Mouse (Mus musculus): ENCODE results near the gene Gpc6. TPM values are rescaled to one million over a fixed set of nuclear protein-coding genes. Genes with fewer than 3 reads are reported as not detected.

The Gpc6 gene
- polyA plus RNA-seq, 1 experiment from 2014 or later = 57.9 TPM

DNA sequence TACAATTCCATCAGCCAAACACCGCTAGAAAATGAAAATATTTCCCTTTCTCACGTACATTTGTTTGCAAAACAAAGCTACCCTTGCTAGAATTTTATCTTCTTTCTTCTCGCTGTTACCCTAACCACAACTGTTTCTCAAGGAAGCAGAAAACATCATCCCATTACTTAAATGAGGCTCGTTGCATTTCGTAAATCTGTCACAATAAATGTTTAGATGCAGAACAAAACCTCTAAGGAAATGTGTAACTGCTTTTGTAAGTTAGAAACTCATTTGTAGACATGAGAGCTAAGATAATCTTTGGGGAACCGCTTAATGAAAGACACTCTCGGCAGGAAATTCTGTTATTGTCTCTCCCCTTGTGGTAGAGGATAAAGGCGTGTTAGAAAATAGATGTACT is 1088.1 kb downstream of the Gpc6 start:
- WGBS = 86% methylated on average over 8 of the region's 8 CpGs
- Histone ChIP-seq H3K27ac (ENCODE audit: low read depth) (no peak overlapping the region), H3K4me2 (ENCODE audit: low read length) (no peak overlapping the region), H3K4me3 (ENCODE audit: low read depth, low read length) (no peak overlapping the region), H3K27me3 (replicated peaks; ENCODE audit: control insufficient read depth, insufficient read depth, low read length) (no peaks in the 10 kb centered on the region), H3K4me1 (replicated peaks; ENCODE audit: control insufficient read depth, insufficient read depth, low read length) (no peaks in the 10 kb centered on the region), H3K36me3 (ENCODE audit: control insufficient read depth, insufficient read depth, low read length) (no peaks in the 10 kb centered on the region), H3K9me3 (ENCODE audit: control insufficient read depth, low read length) (no peaks in the 10 kb centered on the region), H3K9ac (ENCODE audit: low read length) (no peak overlapping the region)
- ATAC-seq (replicated peaks; ENCODE audit: low FRiP score, low TSS enrichment, low read depth) (no peak), DNase-seq (ENCODE audit: low spot score) (no peak)

DNA sequence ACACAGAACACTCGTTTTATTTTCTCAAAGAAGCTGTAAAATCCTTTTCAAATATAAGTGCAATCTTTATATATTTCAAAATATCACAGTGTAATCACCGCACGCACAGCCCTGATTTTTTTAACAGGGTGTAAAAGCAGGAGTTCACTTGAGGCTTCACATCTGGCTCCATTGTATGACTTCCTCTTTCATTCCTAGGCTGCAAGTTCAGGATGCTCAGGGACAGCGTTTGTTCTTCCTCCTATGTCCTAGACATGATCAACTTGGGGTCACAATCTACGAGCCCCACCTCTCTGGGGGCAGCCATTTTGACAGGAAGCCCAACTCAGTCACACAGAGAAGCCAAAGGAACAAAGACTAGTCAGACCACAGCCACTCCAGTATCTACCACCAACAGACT is 1094.2 kb downstream of the Gpc6 start:
- no peak overlapping the region for H3K27ac ChIP-seq (ENCODE audit: low read depth)
- no peaks in the 10 kb centered on the region for H3K27me3 ChIP-seq (replicated peaks; ENCODE audit: control insufficient read depth, insufficient read depth, low read length)
- H3K36me3 ChIP-seq (ENCODE audit: control insufficient read depth, insufficient read depth, low read length) = no peaks in the 10 kb centered on the region
- H3K4me1 ChIP-seq (replicated peaks; ENCODE audit: control insufficient read depth, insufficient read depth, low read length) = no peaks in the 10 kb centered on the region
- no peak for ATAC-seq (replicated peaks; ENCODE audit: low FRiP score, low TSS enrichment, low read depth)
- H3K9ac ChIP-seq (ENCODE audit: low read length) = no peak overlapping the region
- no peak overlapping the region for H3K4me2 ChIP-seq (ENCODE audit: low read length)
- DNase-seq (ENCODE audit: low spot score) = no peak
- H3K9me3 ChIP-seq (ENCODE audit: control insufficient read depth, low read length) = no peaks in the 10 kb centered on the region
- H3K4me3 ChIP-seq (ENCODE audit: low read depth, low read length) = no peak overlapping the region
- 60% methylated on average over 5 of the region's 5 CpGs for WGBS

DNA sequence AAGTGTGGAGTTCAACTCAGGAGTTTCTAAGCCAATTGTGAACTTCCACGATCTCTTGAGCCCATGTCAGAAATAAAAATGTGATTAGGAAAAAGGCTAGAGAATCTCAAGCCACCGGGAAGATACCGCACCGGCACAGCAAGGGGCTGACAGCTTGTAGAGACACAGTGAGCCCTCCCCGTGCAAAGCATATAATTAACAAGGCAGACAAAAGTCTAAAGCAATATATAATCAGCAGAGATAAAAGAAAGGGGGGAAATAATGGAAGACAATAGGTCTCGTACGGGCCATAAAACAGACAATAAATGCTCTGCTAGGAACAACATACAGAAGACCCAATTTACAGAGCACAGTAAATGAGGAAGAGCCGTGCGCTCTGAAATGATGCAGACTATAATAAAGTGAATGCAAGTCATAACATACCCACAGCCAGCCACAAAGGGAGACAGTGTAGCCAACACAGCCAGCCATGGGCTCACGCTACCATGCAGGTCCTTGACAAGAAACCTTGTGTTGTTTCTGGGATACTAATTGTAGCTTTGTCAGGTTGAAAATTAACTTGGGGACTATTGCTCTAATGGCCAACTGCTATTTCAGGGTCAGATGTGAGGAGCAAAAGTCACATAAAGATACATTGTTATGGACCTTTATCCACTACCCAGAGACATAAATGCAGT is 1096.9 kb downstream of the Gpc6 start:
- ATAC-seq (replicated peaks; ENCODE audit: low FRiP score, low TSS enrichment, low read depth) (no peak), DNase-seq (ENCODE audit: low spot score) (no peak)
- Histone ChIP-seq H3K36me3 (ENCODE audit: control insufficient read depth, insufficient read depth, low read length) (no peaks in the 10 kb centered on the region), H3K4me3 (ENCODE audit: low read depth, low read length) (no peak overlapping the region), H3K9ac (ENCODE audit: low read length) (no peak overlapping the region), H3K27me3 (replicated peaks; ENCODE audit: control insufficient read depth, insufficient read depth, low read length) (no peaks in the 10 kb centered on the region), H3K9me3 (ENCODE audit: control insufficient read depth, low read length) (no peaks in the 10 kb centered on the region), H3K4me1 (replicated peaks; ENCODE audit: control insufficient read depth, insufficient read depth, low read length) (no peaks in the 10 kb centered on the region), H3K27ac (ENCODE audit: low read depth) (no peak overlapping the region), H3K4me2 (ENCODE audit: low read length) (no peak overlapping the region)
- WGBS = 64% methylated on average over 10 of the region's 10 CpGs

Small RNA genes lying within 50 kb of the gene (microRNA-seq; reads per million reads assigned to microRNA genes)
- gene Mir6239 = not detected
